Mouse (Mus musculus): ENCODE measurements around the gene Slc8a1.

DNA sequence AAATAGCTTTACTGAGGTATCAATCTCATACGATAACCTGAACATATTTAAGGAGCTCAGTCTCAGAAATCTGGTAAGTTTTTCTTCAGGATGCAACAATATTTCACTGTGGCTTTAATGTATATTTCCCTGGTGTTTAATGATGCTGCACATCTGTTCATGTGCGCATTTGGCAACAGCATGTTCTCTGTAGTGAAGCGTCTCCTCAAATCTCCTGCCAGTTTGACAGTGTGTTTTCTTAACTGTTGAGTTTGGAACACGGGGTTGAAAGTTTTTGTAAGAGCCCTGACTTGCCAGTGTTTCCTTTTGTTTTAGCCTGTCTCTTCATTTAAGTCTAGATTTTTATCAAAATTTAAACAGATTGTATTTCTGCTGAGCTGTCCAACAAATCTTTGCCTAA is 190.2 kb downstream of the Slc8a1 start:
- TF ChIP-seq CTCF (IDR thresholded peaks at IDR 0.05; ENCODE audit: low read depth, low read length) = no peak
- no peak for TF ChIP-seq POLR2A (IDR thresholded peaks at IDR 0.05; ENCODE audit: extremely low read depth, insufficient read depth, low read length)
